Mouse (Mus musculus): ENCODE measurements around the gene Txndc11.

- TF ChIP-seq EP300 (IDR thresholded peaks at IDR 0.05; ENCODE audit: low read depth), result no peak
- no peak for TF ChIP-seq CTCF (IDR thresholded peaks at IDR 0.05; ENCODE audit: low read depth)
These were observed 6.1 kb downstream of the Txndc11 start for GRCm38 (mm10) chr16:11128301-11128700.

All from liver, embryonic 14.5 days (tissue).